Mouse (Mus musculus): ENCODE measurements around the gene Itprid2.
"Not testable (repeated sequence)": the region's sequence is repeated elsewhere in the genome, so short reads cannot be mapped to it uniquely, and the experiment has no call there.

Gene Itprid2

GRCm38 (mm10) chr2:79634528-79635400 is at the start of gene Itprid2:
Gene Itprid2, plus strand, starts transcription at chr2:79635352.
- in situ Hi-C loops (cut with MboI), result loop anchor here (25.0 kb wide), 1 partner anchor 697 kb away; no protein-coding TSS in a partner anchor

- in situ Hi-C loops (cut with MboI), result no loop called here
These were observed 39.0 kb upstream of the Itprid2 start for GRCm38 (mm10) chr2:79596177-79596576.

- in situ Hi-C loops (cut with MboI), result no loop called here
These were observed 38.1 kb upstream of the Itprid2 start for GRCm38 (mm10) chr2:79597090-79597489.

GRCm38 (mm10) chr2:79601109-79601508 is 34.0 kb upstream of the Itprid2 start:
- in situ Hi-C loops (cut with MboI), result not testable (repeated sequence)

GRCm38 (mm10) chr2:79601691-79602116 is 33.4 kb upstream of the Itprid2 start:
- in situ Hi-C loops (cut with MboI), result no loop called here

- in situ Hi-C loops (cut with MboI), result no loop called here
These were observed 32.8 kb upstream of the Itprid2 start for GRCm38 (mm10) chr2:79602306-79602705.

- in situ Hi-C loops (cut with MboI), result no loop called here
These were observed 31.8 kb upstream of the Itprid2 start for GRCm38 (mm10) chr2:79603363-79603762.

GRCm38 (mm10) chr2:79606033-79606432 is 29.1 kb upstream of the Itprid2 start:
- in situ Hi-C loops (cut with MboI), result no loop called here

- in situ Hi-C loops (cut with MboI), result no loop called here
These were observed 28.0 kb upstream of the Itprid2 start for GRCm38 (mm10) chr2:79607181-79607580.

- in situ Hi-C loops (cut with MboI), result no loop called here
These were observed 26.7 kb upstream of the Itprid2 start for GRCm38 (mm10) chr2:79608301-79609074.

GRCm38 (mm10) chr2:79610894-79611293 is 24.3 kb upstream of the Itprid2 start:
- in situ Hi-C loops (cut with MboI), result no loop called here

GRCm38 (mm10) chr2:79618145-79618544 is 17.0 kb upstream of the Itprid2 start:
- in situ Hi-C loops (cut with MboI), result no loop called here

- in situ Hi-C loops (cut with MboI), result no loop called here
These were observed 16.3 kb upstream of the Itprid2 start for GRCm38 (mm10) chr2:79618614-79619568.

GRCm38 (mm10) chr2:79623256-79623655 is 11.9 kb upstream of the Itprid2 start:
- in situ Hi-C loops (cut with MboI), result no loop called here

- in situ Hi-C loops (cut with MboI), result loop anchor here (25.0 kb wide), 1 partner anchor 690 kb away; no protein-coding TSS in a partner anchor
These were observed 7.5 kb upstream of the Itprid2 start for GRCm38 (mm10) chr2:79627624-79628023.

GRCm38 (mm10) chr2:79630231-79630630 is 4.9 kb upstream of the Itprid2 start:
- in situ Hi-C loops (cut with MboI), result loop anchor here (25.0 kb wide), 1 partner anchor 693 kb away; no protein-coding TSS in a partner anchor

- in situ Hi-C loops (cut with MboI), result loop anchor here (25.0 kb wide), 1 partner anchor 698 kb away; no protein-coding TSS in a partner anchor
These were observed 507 bp downstream of the Itprid2 start for GRCm38 (mm10) chr2:79635426-79636291.

GRCm38 (mm10) chr2:79638924-79639323 is 3.8 kb downstream of the Itprid2 start:
- in situ Hi-C loops (cut with MboI), result loop anchor here (25.0 kb wide), 1 partner anchor 702 kb away; no protein-coding TSS in a partner anchor

- in situ Hi-C loops (cut with MboI), result loop anchor here (25.0 kb wide), 1 partner anchor 709 kb away; no protein-coding TSS in a partner anchor
These were observed 11.1 kb downstream of the Itprid2 start for GRCm38 (mm10) chr2:79646237-79646688.

GRCm38 (mm10) chr2:79647094-79647493 is 11.9 kb downstream of the Itprid2 start:
- in situ Hi-C loops (cut with MboI), result loop anchor here (25.0 kb wide), 1 partner anchor 710 kb away; no protein-coding TSS in a partner anchor
